Mouse (Mus musculus) heart, embryonic 16.5 days (tissue): ENCODE measurements around the gene Ccnt1. TPM values are rescaled to one million over a fixed set of nuclear protein-coding genes. Genes with fewer than 3 reads are reported as not detected.

ENCODE experiments used
- ATAC-seq: fragments of 200-750 bp; cut with Nextera tagmentation; replicated peaks from 2 replicates; pipeline ENCODE4 v1.8.0; 2017; ENCODE audit warnings: moderate number of reproducible peaks; ENCODE audit not compliant: insufficient read depth, low FRiP score; ENCODE audit errors: extremely low read depth
- H3K27ac ChIP-seq: fragments of 300-500 bp; sonication (generic); 2 replicates; pipeline ENCODE4 v1.5.1; 2014; ENCODE audit warnings: mild to moderate bottlenecking, low read length, control low read depth, moderate library complexity
- H3K27me3 ChIP-seq: fragments of 300-500 bp; sonication (generic); 2 replicates; pipeline ENCODE4 v1.6.1; 2014; ENCODE audit warnings: low read length, mixed read lengths; ENCODE audit not compliant: control insufficient read depth, insufficient read depth
- H3K36me3 ChIP-seq: fragments of 300-500 bp; sonication (generic); 2 replicates; pipeline ENCODE4 v1.6.1; 2014; ENCODE audit not compliant: control insufficient read depth, insufficient read depth
- H3K4me1 ChIP-seq: fragments of 300-500 bp; sonication (generic); 2 replicates; pipeline ENCODE4 v1.6.1; 2014; ENCODE audit warnings: low read length, mixed read lengths; ENCODE audit not compliant: control insufficient read depth, insufficient read depth
- H3K4me2 ChIP-seq: fragments of 300-500 bp; sonication (generic); 2 replicates; pipeline ENCODE4 v1.6.1; 2014; ENCODE audit warnings: low read depth, mild to moderate bottlenecking, control low read depth, low read length
- H3K4me3 ChIP-seq: fragments of 300-500 bp; sonication (generic); 2 replicates; pipeline ENCODE4 v1.5.1; 2014; ENCODE audit warnings: mild to moderate bottlenecking, control low read depth, low read length
- H3K9ac ChIP-seq: fragments of 300-500 bp; sonication (generic); 2 replicates; pipeline ENCODE4 v1.6.1; 2014; ENCODE audit warnings: low read length, control low read depth
- H3K9me3 ChIP-seq: fragments of 300-500 bp; sonication (generic); replicated peaks from 2 replicates; pipeline ENCODE4 v1.6.1; 2016; ENCODE audit warnings: low read length; ENCODE audit not compliant: control insufficient read depth
- WGBS: fragments of 180-500 bp; shearing (Covaris S2); extraction: QIAGEN DNeasy Blood & Tissue Kit; methylation state at CpG from one replicate; pipeline ENCODE4 v1.1.7; 2014; 5-methylcytosine and 5-hydroxymethylcytosine counted together
- polyA plus RNA-seq: library from polyadenylated mRNA; unstranded; fragments of >200 nt; fragmentation: Nextera tagmentation; extraction: Ambion mirVana; gene quantifications from 2 replicates; pipeline ENCODE4 v1.2.1, GENCODE M21; 2015

Gene Ccnt1
- polyA plus RNA-seq, 1 experiment from 2014 or later: 41.2 TPM

- Histone ChIP-seq H3K4me1 (peaks cover 18% of the 10 kb centered on the region), H3K36me3 (no peaks in the 10 kb centered on the region), H3K4me2 (no peak overlapping the region), H3K27me3 (no peaks in the 10 kb centered on the region), H3K27ac (no peak overlapping the region), H3K4me3 (no peak overlapping the region), H3K9ac (no peak overlapping the region), H3K9me3 (no peaks in the 10 kb centered on the region; the same call in 1 of the 2 replicates)
- ATAC-seq: no peak
- 41% methylated on average over 8 of the region's 8 CpGs for WGBS
Measured at GRCm38 (mm10) chr15:98512232-98512631, 58.5 kb downstream of the Ccnt1 start.

- WGBS: 56% methylated on average over 13 of the region's 13 CpGs
- no peak for ATAC-seq
Measured at GRCm38 (mm10) chr15:98511386-98511928, 59.3 kb downstream of the Ccnt1 start.

GRCm38 (mm10) chr15:98510438-98511385 lies 60.0 kb downstream of the Ccnt1 start:
- peak overlapping the region; percentile 43 for H3K4me3 ChIP-seq
- 0 out of 2 replicates have a peak, but pooled peaks have one; percentile 5 for ATAC-seq
- H3K27ac ChIP-seq: peak overlapping the region; percentile 53
- WGBS: 23% methylated on average over 25 of the region's 25 CpGs
- H3K36me3 ChIP-seq: no peaks in the 10 kb centered on the region
- H3K9ac ChIP-seq: no peak overlapping the region; the same call in 1 of the 2 replicates
- H3K4me2 ChIP-seq: peak overlapping the region; percentile 69
- no peaks in the 10 kb centered on the region; the same call in 1 of the 2 replicates for H3K9me3 ChIP-seq
- peaks cover 18% of the 10 kb centered on the region for H3K4me1 ChIP-seq
- no peaks in the 10 kb centered on the region for H3K27me3 ChIP-seq

More at GRCm38 (mm10) chr15:98511386-98511928, 59.3 kb downstream of the Ccnt1 start:
- Histone ChIP-seq H3K27me3 (no peaks in the 10 kb centered on the region), H3K9ac (no peak overlapping the region), H3K4me3 (no peak overlapping the region), H3K36me3 (no peaks in the 10 kb centered on the region), H3K27ac (peak overlapping the region; percentile 53), H3K4me1 (peaks cover 18% of the 10 kb centered on the region), H3K4me2 (peak overlapping the region; percentile 69), H3K9me3 (no peaks in the 10 kb centered on the region; the same call in 1 of the 2 replicates)

- no peak for ATAC-seq
- Histone ChIP-seq H3K4me2 (no peak overlapping the region), H3K36me3 (no peaks in the 10 kb centered on the region), H3K9me3 (no peaks in the 10 kb centered on the region), H3K27me3 (no peaks in the 10 kb centered on the region), H3K4me1 (peaks cover 20% of the 10 kb centered on the region), H3K27ac (no peak overlapping the region), H3K4me3 (no peak overlapping the region), H3K9ac (no peak overlapping the region)
- WGBS: 52% methylated on average over 2 of the region's 2 CpGs
Measured at GRCm38 (mm10) chr15:98509387-98509786, 61.3 kb downstream of the Ccnt1 start.

- Histone ChIP-seq H3K36me3 (no peaks in the 10 kb centered on the region), H3K27ac (no peak overlapping the region), H3K4me3 (no peak overlapping the region), H3K9ac (no peak overlapping the region), H3K4me2 (no peak overlapping the region), H3K27me3 (no peaks in the 10 kb centered on the region), H3K4me1 (peaks cover 11% of the 10 kb centered on the region), H3K9me3 (no peaks in the 10 kb centered on the region)
- no peak for ATAC-seq
- 81% methylated on average over 5 of the region's 6 CpGs for WGBS
Measured at GRCm38 (mm10) chr15:98507321-98507720, 63.4 kb downstream of the Ccnt1 start.

- ATAC-seq: no peak
- H3K4me2 ChIP-seq: no peak overlapping the region
- no peaks in the 10 kb centered on the region for H3K9me3 ChIP-seq
- H3K9ac ChIP-seq: no peak overlapping the region
- H3K36me3 ChIP-seq: no peaks in the 10 kb centered on the region
- H3K27ac ChIP-seq: no peak overlapping the region
- no peak overlapping the region for H3K4me3 ChIP-seq
- H3K4me1 ChIP-seq: peaks cover 8% of the 10 kb centered on the region; the same call in 1 of the 2 replicates
- no peaks in the 10 kb centered on the region for H3K27me3 ChIP-seq
- WGBS: 70% methylated on average over 9 of the region's 9 CpGs
Measured at GRCm38 (mm10) chr15:98506253-98506957, 64.3 kb downstream of the Ccnt1 start.

- no peak overlapping the region for H3K27ac ChIP-seq
- no peak overlapping the region for H3K4me3 ChIP-seq
- H3K36me3 ChIP-seq: no peaks in the 10 kb centered on the region
- ATAC-seq: no peak
- no peaks in the 10 kb centered on the region for H3K27me3 ChIP-seq
- H3K4me1 ChIP-seq: 0 out of 2 replicates have a peak, but pooled peaks cover 2% of the 10 kb centered on the region
- no peak overlapping the region for H3K9ac ChIP-seq
- no peak overlapping the region; the same call in 1 of the 2 replicates for H3K4me2 ChIP-seq
- 10% methylated on average over 18 of the region's 18 CpGs for WGBS
- H3K9me3 ChIP-seq: no peaks in the 10 kb centered on the region
Measured at GRCm38 (mm10) chr15:98504514-98504913, 66.2 kb downstream of the Ccnt1 start.

GRCm38 (mm10) chr15:98503317-98503716 lies 67.4 kb downstream of the Ccnt1 start:
- ATAC-seq: no peak
- Histone ChIP-seq H3K4me3 (no peak overlapping the region), H3K27me3 (no peaks in the 10 kb centered on the region), H3K9me3 (no peaks in the 10 kb centered on the region), H3K9ac (no peak overlapping the region), H3K4me2 (no peak overlapping the region), H3K27ac (no peak overlapping the region), H3K36me3 (no peaks in the 10 kb centered on the region), H3K4me1 (0 out of 2 replicates have a peak, but pooled peaks cover 2% of the 10 kb centered on the region)
- 75% methylated on average over 3 of the region's 3 CpGs for WGBS
